Mouse (Mus musculus) kidney, adult 11 months (tissue): Measurements from ENCODE around the gene Lrrc73.

Experiments
- DNase-seq: peaks from one replicate; pipeline ENCODE4 v3.0.0; 2022

The Lrrc73 gene

GRCm38 (mm10) chr17:46297028-46297363 is 43.7 kb downstream of the Lrrc73 start:
- DNase-seq = no peak

- no peak for DNase-seq
Observed at GRCm38 (mm10) chr17:46297364-46298219, 44.3 kb downstream of the Lrrc73 start, which contains the start of gene Dlk2. Dlk2 (plus strand) TSS chr17:46297421.

GRCm38 (mm10) chr17:46298220-46298913 is 45.0 kb downstream of the Lrrc73 start:
- DNase-seq = peak; percentile 73

- no peak for DNase-seq
Observed at GRCm38 (mm10) chr17:46301892-46302291, 48.6 kb downstream of the Lrrc73 start.

GRCm38 (mm10) chr17:46304184-46304583 is 50.9 kb downstream of the Lrrc73 start:
- no peak for DNase-seq
